ENCODE assay signal across 22 mouse cellular contexts in the genomic region with DNA sequence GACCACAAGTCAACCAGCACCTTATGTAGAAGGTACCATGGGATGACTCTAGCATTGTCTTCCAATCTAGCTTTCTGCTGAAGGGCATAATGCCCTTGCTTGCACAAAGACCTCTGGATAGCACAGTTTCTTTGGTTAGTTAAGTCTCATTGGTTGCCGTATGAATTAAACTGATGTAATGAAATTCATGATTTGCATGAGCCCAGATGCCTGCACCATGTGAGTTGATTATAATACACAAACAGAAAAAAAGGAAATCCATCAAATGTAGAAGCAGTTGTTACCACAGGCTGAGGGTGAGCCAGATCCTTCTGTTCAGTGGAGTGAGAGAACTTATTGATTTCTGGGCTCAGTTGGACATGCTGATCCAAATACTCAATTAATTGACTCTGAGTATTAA.
DNase-seq lines count a peak whose midpoint lies in the region; ATAC-seq and TF ChIP-seq lines count a peak whose summit lies in the region.
"Had no signal": no experiment of that assay in that cellular context is flagged by ENCODE, and none has a peak within 500 bp of the region (broad histone marks: within the 10 kb centered on the region; RNA-seq: fewer than 3 reads in every experiment).

No protein-coding gene starts in this region.

- H3K4me2 ChIP-seq in forebrain, postnatal 0 days (ENCODE audit: low read depth), result no peak overlapping the region
- H3K4me2 ChIP-seq in hindbrain, embryonic 16.5 days (ENCODE audit: low read length), result no peak overlapping the region
- H3K4me2 ChIP-seq in hindbrain, embryonic 14.5 days (replicated peaks), result no peak overlapping the region
- H3K4me2 ChIP-seq: embryonic facial prominence, embryonic 12.5 days; embryonic facial prominence, embryonic 15.5 days; forebrain, embryonic 12.5 days; forebrain, embryonic 15.5 days; heart, embryonic 11.5 days; hindbrain, embryonic 12.5 days; intestine, embryonic 15.5 days had no signal

- H3K27me3 ChIP-seq in forebrain, postnatal 0 days (ENCODE audit: insufficient read depth, low read length), result no peaks in the 10 kb centered on the region
- no peaks in the 10 kb centered on the region for H3K27me3 ChIP-seq in forebrain, embryonic 10.5 days (ENCODE audit: poor library complexity, severe bottlenecking)
- no peaks in the 10 kb centered on the region for H3K27me3 ChIP-seq in hindbrain, embryonic 16.5 days (replicated peaks; ENCODE audit: control insufficient read depth, insufficient read depth, low read length)
- H3K27me3 ChIP-seq in hindbrain, embryonic 14.5 days (ENCODE audit: control insufficient read depth, insufficient read depth, low read length), result no peaks in the 10 kb centered on the region
- H3K27me3 ChIP-seq: embryonic facial prominence, embryonic 12.5 days; embryonic facial prominence, embryonic 15.5 days; forebrain, embryonic 12.5 days; forebrain, embryonic 15.5 days; hindbrain, embryonic 12.5 days; intestine, embryonic 15.5 days had no signal

- TF ChIP-seq CTCF in forebrain, postnatal 0 days (IDR thresholded peaks at IDR 0.05; ENCODE audit: low read depth), result no peak
- no peak for TF ChIP-seq CTCF in layer of hippocampus, adult 2 months (conservative IDR thresholded peaks at IDR 0.05)

- H3K9me3 ChIP-seq in forebrain, postnatal 0 days (ENCODE audit: low read length), result no peaks in the 10 kb centered on the region
- peaks cover 4% of the 10 kb centered on the region; the same call in 1 of the 2 replicates for H3K9me3 ChIP-seq in forebrain, embryonic 10.5 days
- no peaks in the 10 kb centered on the region for H3K9me3 ChIP-seq in hindbrain, embryonic 16.5 days (ENCODE audit: control insufficient read depth, low read length)
- no peaks in the 10 kb centered on the region for H3K9me3 ChIP-seq in hindbrain, embryonic 14.5 days (ENCODE audit: control insufficient read depth, low read length)
- H3K9me3 ChIP-seq: embryonic facial prominence, embryonic 15.5 days; forebrain, embryonic 12.5 days; forebrain, embryonic 15.5 days; hindbrain, embryonic 12.5 days; intestine, embryonic 15.5 days had no signal

- H3K4me1 ChIP-seq in forebrain, postnatal 0 days (ENCODE audit: insufficient read depth), result 0 out of 2 replicates have a peak, but pooled peaks cover 4% of the 10 kb centered on the region
- peaks cover 14% of the 10 kb centered on the region for H3K4me1 ChIP-seq in forebrain, embryonic 10.5 days
- H3K4me1 ChIP-seq in hindbrain, embryonic 16.5 days (ENCODE audit: control insufficient read depth, insufficient read depth, low read depth, low read length), result no peaks in the 10 kb centered on the region
- no peaks in the 10 kb centered on the region for H3K4me1 ChIP-seq in hindbrain, embryonic 14.5 days (replicated peaks; ENCODE audit: control insufficient read depth, insufficient read depth, low read length)
- H3K4me1 ChIP-seq: embryonic facial prominence, embryonic 12.5 days; embryonic facial prominence, embryonic 15.5 days; hindbrain, embryonic 12.5 days; intestine, embryonic 15.5 days had no signal

- no peak overlapping the region for H3K9ac ChIP-seq in forebrain, postnatal 0 days
- H3K9ac ChIP-seq in hindbrain, embryonic 16.5 days (ENCODE audit: low read depth, low read length), result no peak overlapping the region
- H3K9ac ChIP-seq in hindbrain, embryonic 14.5 days, result no peak overlapping the region
- H3K9ac ChIP-seq: embryonic facial prominence, embryonic 12.5 days; embryonic facial prominence, embryonic 15.5 days; forebrain, embryonic 12.5 days; forebrain, embryonic 15.5 days; hindbrain, embryonic 12.5 days; intestine, embryonic 15.5 days had no signal

- DNase-seq in forebrain, postnatal 0 days, result peak; percentile 24
- no peak for DNase-seq in forebrain, embryonic 10.5 days (ENCODE audit: extremely low spot score, low spot score)
- no peak for DNase-seq in hindbrain, embryonic 14.5 days (ENCODE audit: low spot score)
- peak; percentile 9 to 42 for DNase-seq in layer of hippocampus, adult 2 months (ENCODE audit: low spot score in 2 of 2)
- DNase-seq in layer of hippocampus, adult 8-10 months (ENCODE audit: low spot score in 2 of 2), result no peak
- DNase-seq in retina, embryonic 14.5 days (ENCODE audit: low spot score), result peak; percentile 5
- DNase-seq in retina, postnatal 1 day, result no peak
- DNase-seq: adrenal gland, adult 8-10 months; adrenal gland, postnatal 25 days; cerebellum, adult 18-20 months; cerebellum, adult 9-10 months; cerebellum, postnatal 14 days; heart, adult 2 months had no signal

- H3K27ac ChIP-seq in forebrain, postnatal 0 days (ENCODE audit: low read depth, low read length), result no peak overlapping the region
- H3K27ac ChIP-seq in forebrain, embryonic 10.5 days, result no peak overlapping the region
- H3K27ac ChIP-seq in hindbrain, embryonic 16.5 days (ENCODE audit: low read depth, low read length), result no peak overlapping the region
- no peak overlapping the region for H3K27ac ChIP-seq in hindbrain, embryonic 14.5 days
- peak overlapping the region; percentile 71 for H3K27ac ChIP-seq in layer of hippocampus, adult 2 months
- H3K27ac ChIP-seq: embryonic facial prominence, embryonic 12.5 days; embryonic facial prominence, embryonic 15.5 days; forebrain, embryonic 12.5 days; forebrain, embryonic 15.5 days; heart, adult 2 months; hindbrain, embryonic 12.5 days; intestine, embryonic 15.5 days had no signal

- peak; percentile 64 for ATAC-seq in forebrain, postnatal 0 days
- ATAC-seq in hindbrain, embryonic 16.5 days, result peak; percentile 34; the same call in 1 of the 2 replicates
- no peak for ATAC-seq in hindbrain, embryonic 14.5 days (ENCODE audit: low FRiP score)
- ATAC-seq: activated CD4-positive, CD25-positive, alpha-beta regulatory T cell, adult 4 months; forebrain, embryonic 15.5 days; intestine, embryonic 15.5 days had no signal

- H3K36me3 ChIP-seq in forebrain, postnatal 0 days (ENCODE audit: insufficient read depth), result no peaks in the 10 kb centered on the region
- H3K36me3 ChIP-seq in forebrain, embryonic 10.5 days (replicated peaks), result no peaks in the 10 kb centered on the region
- H3K36me3 ChIP-seq in hindbrain, embryonic 16.5 days (ENCODE audit: control insufficient read depth, insufficient read depth, low read length), result no peaks in the 10 kb centered on the region
- H3K36me3 ChIP-seq in hindbrain, embryonic 14.5 days (replicated peaks; ENCODE audit: control insufficient read depth, insufficient read depth), result no peaks in the 10 kb centered on the region
- H3K36me3 ChIP-seq: embryonic facial prominence, embryonic 12.5 days; embryonic facial prominence, embryonic 15.5 days; forebrain, embryonic 12.5 days; forebrain, embryonic 15.5 days; hindbrain, embryonic 12.5 days; intestine, embryonic 15.5 days had no signal

- H3K4me3 ChIP-seq in forebrain, postnatal 0 days (ENCODE audit: low read depth, low read length), result no peak overlapping the region
- H3K4me3 ChIP-seq in forebrain, embryonic 10.5 days, result no peak overlapping the region
- H3K4me3 ChIP-seq in hindbrain, embryonic 16.5 days (ENCODE audit: low read length), result no peak overlapping the region
- no peak overlapping the region for H3K4me3 ChIP-seq in hindbrain, embryonic 14.5 days (replicated peaks; ENCODE audit: low read length)
- H3K4me3 ChIP-seq in layer of hippocampus, adult 2 months, result no peak overlapping the region
- H3K4me3 ChIP-seq: embryonic facial prominence, embryonic 12.5 days; embryonic facial prominence, embryonic 15.5 days; forebrain, embryonic 12.5 days; forebrain, embryonic 15.5 days; heart, adult 2 months; hindbrain, embryonic 12.5 days; intestine, embryonic 15.5 days had no signal

- WGBS in forebrain, postnatal 0 days, result 63% methylated on average over 1 of the region's 1 CpGs
- WGBS in forebrain, embryonic 10.5 days, result 90% methylated on average over 1 of the region's 1 CpGs
- WGBS in hindbrain, embryonic 16.5 days, result 84% methylated on average over 1 of the region's 1 CpGs
- 84% methylated on average over 1 of the region's 1 CpGs for WGBS in hindbrain, embryonic 14.5 days

Comparison
In these comparisons a context has a peak if more than half of its experiments do, and no peak if none do; other contexts are left out.
1. DNase-seq: peak in forebrain, postnatal 0 days (single experiment), layer of hippocampus, adult 2 months (2 of 2) and retina, embryonic 14.5 days (single experiment); none in forebrain, embryonic 10.5 days (single experiment), hindbrain, embryonic 14.5 days (single experiment), layer of hippocampus, adult 8-10 months (0 of 2) and retina, postnatal 1 day (single experiment).